10 mouse cellular contexts compared by ENCODE assay signal in the genomic region with DNA sequence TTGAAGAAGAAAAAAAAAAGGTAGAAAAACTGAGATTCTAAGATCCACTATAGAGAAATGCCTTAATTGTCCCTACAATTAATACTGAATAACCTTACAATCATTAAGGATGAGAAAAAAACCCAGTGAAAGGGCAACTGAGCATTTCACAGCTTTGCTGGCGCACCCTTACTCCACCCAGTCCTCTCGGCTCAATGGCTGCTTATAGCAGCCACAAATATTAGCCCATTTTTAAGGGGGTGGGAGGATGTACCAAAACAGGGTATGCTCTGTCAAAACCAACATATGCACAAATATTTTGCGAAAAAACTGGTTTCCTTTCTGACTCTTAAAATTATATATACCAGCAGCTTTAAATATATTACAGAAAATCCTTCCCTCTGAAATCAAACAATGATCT. TPM values are rescaled to one million over a fixed set of nuclear protein-coding genes. Genes with fewer than 3 reads are reported as not detected.
A peak's percentile ranks its signal among the peaks of the same experiment; 100 is the strongest.
DNase-seq lines count a peak whose midpoint lies in the region; ATAC-seq and TF ChIP-seq lines count a peak whose summit lies in the region.
"Had no signal": no experiment of that assay in that cellular context is flagged by ENCODE, and none has a peak within 500 bp of the region (broad histone marks: within the 10 kb centered on the region; RNA-seq: fewer than 3 reads in every experiment).

No protein-coding gene starts in this region.

- peak overlapping the region; percentile 21 to 97 for H3K4me3 ChIP-seq in heart, embryonic 14.5 days (ENCODE audit: control insufficient read depth in 1 of 2, insufficient read depth in 1 of 2, low read depth in 1 of 2, low read length in 2 of 2)
- H3K4me3 ChIP-seq in hindbrain, embryonic 14.5 days (replicated peaks; ENCODE audit: low read length), result peak overlapping the region; percentile 77
- peak overlapping the region; percentile 25 for H3K4me3 ChIP-seq in midbrain, embryonic 11.5 days (ENCODE audit: low read depth, low read length)

- WGBS in heart, embryonic 14.5 days, result 42% methylated on average over 3 of the region's 3 CpGs
- WGBS in hindbrain, embryonic 14.5 days, result 37% methylated on average over 3 of the region's 3 CpGs
- WGBS in midbrain, embryonic 11.5 days, result 55% methylated on average over 3 of the region's 3 CpGs

- no peak for TF ChIP-seq CTCF in brain, embryonic 14.5 days (IDR thresholded peaks at IDR 0.05; ENCODE audit: borderline replicate concordance, extremely low read depth, insufficient read depth, insufficient read length)

- H3K9ac ChIP-seq in heart, embryonic 14.5 days (ENCODE audit: low read length), result peak overlapping the region; percentile 68
- peak overlapping the region; percentile 90 for H3K9ac ChIP-seq in hindbrain, embryonic 14.5 days
- no peak overlapping the region for H3K9ac ChIP-seq in midbrain, embryonic 11.5 days (ENCODE audit: low read length)

- H3K27ac ChIP-seq in heart, embryonic 14.5 days (replicated peaks in 1 of 2; ENCODE audit: control insufficient read depth in 1 of 2, insufficient read depth in 1 of 2, low read depth in 2 of 2, low read length in 2 of 2), result no peak overlapping the region; a peak in 1 of 4 replicates
- no peak overlapping the region for H3K27ac ChIP-seq in hindbrain, embryonic 14.5 days
- no peak overlapping the region for H3K27ac ChIP-seq in midbrain, embryonic 11.5 days (ENCODE audit: low read depth, low read length)

- H3K4me1 ChIP-seq in heart, embryonic 14.5 days (ENCODE audit: control insufficient read depth in 2 of 2, insufficient read depth in 2 of 2, low read length in 2 of 2), result peaks cover 0 to 35% of the 10 kb centered on the region in 2 experiments; a peak in 3 of 4 replicates
- peaks cover 24% of the 10 kb centered on the region for H3K4me1 ChIP-seq in hindbrain, embryonic 14.5 days (replicated peaks; ENCODE audit: control insufficient read depth, insufficient read depth, low read length)
- peaks cover 15% of the 10 kb centered on the region for H3K4me1 ChIP-seq in midbrain, embryonic 11.5 days (ENCODE audit: control insufficient read depth, insufficient read depth, low read length)

- no peak for TF ChIP-seq POLR2A in brain, embryonic 14.5 days (IDR thresholded peaks at IDR 0.05; ENCODE audit: borderline replicate concordance, extremely low read depth, insufficient read depth, insufficient read length, poor library complexity, severe bottlenecking)

- no peaks in the 10 kb centered on the region for H3K9me3 ChIP-seq in heart, embryonic 14.5 days (ENCODE audit: control insufficient read depth, low read length)
- H3K9me3 ChIP-seq in hindbrain, embryonic 14.5 days (ENCODE audit: control insufficient read depth, low read length), result no peaks in the 10 kb centered on the region
- H3K9me3 ChIP-seq in midbrain, embryonic 11.5 days (ENCODE audit: control insufficient read depth, low read length), result no peaks in the 10 kb centered on the region

- ATAC-seq in heart, embryonic 14.5 days (ENCODE audit: insufficient number of reproducible peaks, insufficient read depth, low FRiP score, low read depth), result no peak
- ATAC-seq in hindbrain, embryonic 14.5 days (ENCODE audit: low FRiP score), result no peak
- no peak for ATAC-seq in midbrain, embryonic 11.5 days (ENCODE audit: low FRiP score)

- no peaks in the 10 kb centered on the region for H3K36me3 ChIP-seq in heart, embryonic 14.5 days (ENCODE audit: control insufficient read depth, insufficient read depth, low read length)
- no peaks in the 10 kb centered on the region for H3K36me3 ChIP-seq in hindbrain, embryonic 14.5 days (replicated peaks; ENCODE audit: control insufficient read depth, insufficient read depth)
- no peaks in the 10 kb centered on the region for H3K36me3 ChIP-seq in midbrain, embryonic 11.5 days (ENCODE audit: control insufficient read depth, insufficient read depth, low read length)

- DNase-seq in heart, adult 9 months (ENCODE audit: low spot score in 2 of 2), result no peak
- peak; percentile 37 for DNase-seq in brain, embryonic 14.5 days (ENCODE audit: low read depth)
- DNase-seq in hindbrain, embryonic 14.5 days (ENCODE audit: low spot score), result no peak
- peak; percentile 88 for DNase-seq in midbrain, embryonic 11.5 days (ENCODE audit: low spot score, missing footprints)
- no peak for DNase-seq in urinary bladder, postnatal 36 days (ENCODE audit: low spot score in 2 of 2)
- no peak for DNase-seq in thymus, postnatal 36 days
- DNase-seq in gastrocnemius, postnatal 10 days, result no peak
- DNase-seq: cerebellum, adult 8-10 months; kidney, postnatal 4 days had no signal

- H3K4me2 ChIP-seq in heart, embryonic 14.5 days (ENCODE audit: low read length), result peak overlapping the region; percentile 90
- peak overlapping the region; percentile 94 for H3K4me2 ChIP-seq in hindbrain, embryonic 14.5 days (replicated peaks)
- peak overlapping the region; percentile 57 for H3K4me2 ChIP-seq in midbrain, embryonic 11.5 days

- no peaks in the 10 kb centered on the region for H3K27me3 ChIP-seq in heart, embryonic 14.5 days (ENCODE audit: control insufficient read depth, insufficient read depth, low read length)
- no peaks in the 10 kb centered on the region for H3K27me3 ChIP-seq in hindbrain, embryonic 14.5 days (ENCODE audit: control insufficient read depth, insufficient read depth, low read length)
- H3K27me3 ChIP-seq in midbrain, embryonic 11.5 days (ENCODE audit: control insufficient read depth, insufficient read depth, low read length), result no peaks in the 10 kb centered on the region

RNA-seq across cellular contexts. Expression of gene Pafah1b1, which starts 2.5 kb away (rescaled TPM):
- polyA plus RNA-seq in heart, embryonic 14.5 days (2014; fragmentation: Nextera tagmentation; extraction: Ambion mirVana), result 66.6 and 71.4 TPM in 2 replicates
- 103 and 130 TPM in 2 replicates for polyA plus RNA-seq in brain, embryonic 14.5 days (2012; rRNA removed)
- 110 and 111 TPM in 2 replicates for polyA plus RNA-seq in hindbrain, embryonic 14.5 days (2014; fragmentation: Nextera tagmentation; extraction: Ambion mirVana)
- polyA plus RNA-seq in midbrain, embryonic 11.5 days (2014; fragmentation: Nextera tagmentation; extraction: Ambion mirVana), result 103 and 112 TPM in 2 replicates
- total RNA-seq in gastrocnemius, postnatal 10 days (2021), result 100 to 1,000 TPM; 110 to 113 TPM

RNA-seq across cellular contexts. Expression of gene Mettl16, which starts 48.7 kb away (rescaled TPM):
- polyA plus RNA-seq in heart, embryonic 14.5 days (2014; fragmentation: Nextera tagmentation; extraction: Ambion mirVana), result 20.3 and 21.4 TPM in 2 replicates
- polyA plus RNA-seq in brain, embryonic 14.5 days (2012; rRNA removed), result 13.5 and 18.5 TPM in 2 replicates
- polyA plus RNA-seq in hindbrain, embryonic 14.5 days (2014; fragmentation: Nextera tagmentation; extraction: Ambion mirVana), result 35.2 and 36.8 TPM in 2 replicates
- polyA plus RNA-seq in midbrain, embryonic 11.5 days (2014; fragmentation: Nextera tagmentation; extraction: Ambion mirVana), result 48.5 and 51.8 TPM in 2 replicates
- 10 to 100 TPM in 1 of 2 experiments, 1 to 10 TPM in 1; 9.1 to 11.7 TPM for total RNA-seq in gastrocnemius, postnatal 10 days (2021)

Comparison
In these comparisons a context has a peak if more than half of its experiments do, and no peak if none do; other contexts are left out.
1. H3K4me3 ChIP-seq: peak in every context shown above with its lines; median percentile 77 in hindbrain, embryonic 14.5 days; 59 in heart, embryonic 14.5 days; 25 in midbrain, embryonic 11.5 days.
2. DNase-seq: peak in brain, embryonic 14.5 days (single experiment) and midbrain, embryonic 11.5 days (single experiment); none in heart, adult 9 months (0 of 2), hindbrain, embryonic 14.5 days (single experiment), urinary bladder, postnatal 36 days (0 of 2), thymus, postnatal 36 days (0 of 2) and gastrocnemius, postnatal 10 days (single experiment).
3. Peak in every context shown above with its lines, with median percentiles within 50 percentile points of each other: H3K4me2 ChIP-seq.